Mouse (Mus musculus) heart, adult 2 months (tissue): ENCODE results near the gene Bmper.

Experiments used
- CTCF ChIP-seq: fragments of 200-600 bp; IDR thresholded peaks from 2 replicates; pipeline ENCODE4 v1.8.1; 2022; ENCODE audit warnings: antibody characterized with exemption, mild to moderate bottlenecking, moderate library complexity
- POLR2A ChIP-seq: fragments of 200-500 bp; IDR thresholded peaks from 2 replicates; pipeline ENCODE4 v1.6.1; 2011; ENCODE audit warnings: mild to moderate bottlenecking, low read depth, low read length, control low read depth; ENCODE audit not compliant: insufficient read depth

DNA sequence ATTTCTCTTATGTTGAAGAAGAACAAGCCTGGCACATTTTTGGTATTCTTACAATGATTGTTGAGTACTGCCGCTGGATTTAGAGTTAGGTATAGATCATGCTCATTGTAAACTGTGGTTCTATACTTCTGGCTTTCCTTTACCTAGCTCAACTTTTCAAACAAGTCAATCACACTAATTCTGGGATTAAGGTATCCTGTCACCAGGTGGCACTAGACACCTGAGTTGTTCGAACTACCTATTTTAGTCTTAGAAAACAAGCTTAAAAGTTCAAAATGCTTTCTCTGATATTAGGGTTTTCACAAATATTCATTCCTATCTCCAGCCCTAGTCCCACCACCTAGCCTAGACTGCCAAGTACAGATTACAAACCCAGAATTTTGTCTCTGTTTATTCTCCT lies 196.2 kb downstream of the Bmper start:
- peak; percentile 31; the same call in 1 of the 2 replicates for TF ChIP-seq CTCF
- no peak for TF ChIP-seq POLR2A
